Comparison of ENCODE assay signal across 20 mouse cellular contexts in the genomic region with DNA sequence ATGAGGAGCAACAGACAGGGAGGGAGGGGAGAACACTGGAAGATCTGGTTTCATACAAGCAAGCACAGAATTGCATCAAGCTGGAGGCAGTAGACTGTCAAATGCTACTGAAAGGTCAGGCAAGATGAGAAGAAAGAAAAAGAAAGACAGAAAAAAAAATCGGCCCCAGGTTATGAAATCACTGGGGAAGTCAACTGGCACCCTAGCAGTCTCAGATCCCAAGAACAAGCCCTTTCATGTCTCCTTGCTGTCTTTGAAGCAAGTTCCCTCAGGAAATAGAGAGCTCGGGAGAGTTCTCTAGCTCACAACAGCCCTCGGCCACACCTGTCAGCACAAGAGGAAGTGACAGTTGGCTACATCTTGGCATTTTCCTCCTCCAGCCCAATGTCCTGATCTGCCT.
"Had no signal": no experiment of that assay in that cellular context is flagged by ENCODE, and none has a peak within 500 bp of the region (broad histone marks: within the 10 kb centered on the region; RNA-seq: fewer than 3 reads in every experiment).

No protein-coding gene starts in this region.

- H3K4me3 ChIP-seq: kidney, embryonic 15.5 days; limb, embryonic 13.5 days; liver, embryonic 13.5 days; midbrain, embryonic 12.5 days; midbrain, embryonic 15.5 days; myocyte; neural tube, embryonic 13.5 days; stomach, embryonic 15.5 days had no signal

- H3K9me3 ChIP-seq: kidney, embryonic 15.5 days; limb, embryonic 13.5 days; liver, embryonic 13.5 days; midbrain, embryonic 12.5 days; midbrain, embryonic 15.5 days; neural tube, embryonic 13.5 days; stomach, embryonic 15.5 days had no signal

- H3K4me1 ChIP-seq: liver, embryonic 13.5 days; midbrain, embryonic 12.5 days; midbrain, embryonic 15.5 days; stomach, embryonic 15.5 days had no signal

- DNase-seq: kidney, adult 11 months; kidney, adult 8-10 months; kidney, postnatal 10 days; kidney, postnatal 36 days; left cerebral cortex, postnatal 4 days; liver, embryonic 13.5 days; right cerebral cortex, adult 18-20 months; right cerebral cortex, postnatal 14 days; right cerebral cortex, postnatal 4 days; thymus, postnatal 25 days had no signal

- H3K27me3 ChIP-seq: kidney, embryonic 15.5 days; limb, embryonic 13.5 days; liver, embryonic 13.5 days; midbrain, embryonic 12.5 days; midbrain, embryonic 15.5 days; stomach, embryonic 15.5 days had no signal

- ATAC-seq: lung, postnatal 0 days; midbrain, embryonic 15.5 days had no signal

- H3K36me3 ChIP-seq: kidney, embryonic 15.5 days; limb, embryonic 13.5 days; liver, embryonic 13.5 days; midbrain, embryonic 12.5 days; midbrain, embryonic 15.5 days; neural tube, embryonic 13.5 days; stomach, embryonic 15.5 days had no signal

- H3K27ac ChIP-seq: kidney, embryonic 15.5 days; limb, embryonic 13.5 days; liver, embryonic 13.5 days; macrophage; midbrain, embryonic 12.5 days; midbrain, embryonic 15.5 days; neural tube, embryonic 13.5 days; stomach, embryonic 15.5 days had no signal

- H3K9ac ChIP-seq: kidney, embryonic 15.5 days; limb, embryonic 13.5 days; liver, embryonic 13.5 days; lung, embryonic 14.5 days; midbrain, embryonic 12.5 days; midbrain, embryonic 15.5 days; neural tube, embryonic 13.5 days; stomach, embryonic 15.5 days had no signal

- H3K4me2 ChIP-seq: kidney, embryonic 15.5 days; limb, embryonic 13.5 days; liver, embryonic 13.5 days; lung, embryonic 14.5 days; midbrain, embryonic 12.5 days; midbrain, embryonic 15.5 days; neural tube, embryonic 13.5 days; stomach, embryonic 15.5 days had no signal
